Mouse (Mus musculus): ENCODE measurements around the gene Pum2. TPM values are rescaled to one million over a fixed set of nuclear protein-coding genes. Genes with fewer than 3 reads are reported as not detected.
A peak's percentile ranks its signal among the peaks of the same experiment; 100 is the strongest.
"Not testable (repeated sequence)": the region's sequence is repeated elsewhere in the genome, so short reads cannot be mapped to it uniquely, and the experiment has no call there.

Gene Pum2
- polyA plus RNA-seq, 2 experiments: 57.5 to 64.3 TPM

GRCm38 (mm10) chr12:8635546-8635945, 38.4 kb upstream of the Pum2 start:
- 92% methylated on average over 4 of the region's 4 CpGs for WGBS
- no peak for DNase-seq (ENCODE audit: low spot score)

GRCm38 (mm10) chr12:8636945-8637344, 37.0 kb upstream of the Pum2 start:
- WGBS: 94% methylated on average over 14 of the region's 14 CpGs
- H3K9me3 ChIP-seq (ENCODE audit: control insufficient read depth, low read length): no peaks in the 10 kb centered on the region
- no peak overlapping the region for H3K4me3 ChIP-seq (replicated peaks; ENCODE audit: low read length)
- no peaks in the 10 kb centered on the region for H3K4me1 ChIP-seq (ENCODE audit: control insufficient read depth, insufficient read depth, low read length)
- no peak for TF ChIP-seq POLR2A (IDR thresholded peaks at IDR 0.05; ENCODE audit: borderline replicate concordance, extremely low read depth, insufficient read depth, insufficient read length)
- H3K9ac ChIP-seq (ENCODE audit: low read depth, low read length, severe bottlenecking): no peak overlapping the region
- no peak for ATAC-seq (ENCODE audit: low FRiP score, low read depth)
- no peak overlapping the region for H3K27ac ChIP-seq (replicated peaks; ENCODE audit: low read depth, low read length)
- no peaks in the 10 kb centered on the region for H3K36me3 ChIP-seq (ENCODE audit: control insufficient read depth, insufficient read depth, low read length)
- no peak for DNase-seq (ENCODE audit: low spot score)
- no peaks in the 10 kb centered on the region for H3K27me3 ChIP-seq (ENCODE audit: control insufficient read depth, insufficient read depth, low read length)
- H3K4me2 ChIP-seq (replicated peaks; ENCODE audit: low read depth, low read length, severe bottlenecking): no peak overlapping the region

More at GRCm38 (mm10) chr12:8635546-8635945, 38.4 kb upstream of the Pum2 start:
- H3K9ac ChIP-seq (ENCODE audit: low read depth, low read length, severe bottlenecking): no peak overlapping the region
- H3K27ac ChIP-seq (replicated peaks; ENCODE audit: low read depth, low read length): no peak overlapping the region
- no peaks in the 10 kb centered on the region for H3K9me3 ChIP-seq (ENCODE audit: control insufficient read depth, low read length)
- TF ChIP-seq POLR2A (IDR thresholded peaks at IDR 0.05; ENCODE audit: borderline replicate concordance, extremely low read depth, insufficient read depth, insufficient read length): no peak
- no peaks in the 10 kb centered on the region for H3K4me1 ChIP-seq (ENCODE audit: control insufficient read depth, insufficient read depth, low read length)
- no peaks in the 10 kb centered on the region for H3K36me3 ChIP-seq (ENCODE audit: control insufficient read depth, insufficient read depth, low read length)
- no peak overlapping the region for H3K4me2 ChIP-seq (replicated peaks; ENCODE audit: low read depth, low read length, severe bottlenecking)
- no peaks in the 10 kb centered on the region for H3K27me3 ChIP-seq (ENCODE audit: control insufficient read depth, insufficient read depth, low read length)
- ATAC-seq (ENCODE audit: low FRiP score, low read depth): no peak
- H3K4me3 ChIP-seq (replicated peaks; ENCODE audit: low read length): no peak overlapping the region

GRCm38 (mm10) chr12:8638411-8639087, 35.4 kb upstream of the Pum2 start:
- not testable (repeated sequence) for H3K4me3 ChIP-seq (replicated peaks; ENCODE audit: low read length); H3K27ac ChIP-seq (replicated peaks; ENCODE audit: low read depth, low read length); H3K27me3 ChIP-seq (ENCODE audit: control insufficient read depth, insufficient read depth, low read length); ATAC-seq (ENCODE audit: low FRiP score, low read depth); H3K4me2 ChIP-seq (replicated peaks; ENCODE audit: low read depth, low read length, severe bottlenecking); H3K9me3 ChIP-seq (ENCODE audit: control insufficient read depth, low read length); H3K36me3 ChIP-seq (ENCODE audit: control insufficient read depth, insufficient read depth, low read length); DNase-seq (ENCODE audit: low spot score); H3K4me1 ChIP-seq (ENCODE audit: control insufficient read depth, insufficient read depth, low read length); H3K9ac ChIP-seq (ENCODE audit: low read depth, low read length, severe bottlenecking)
- WGBS: 76% methylated on average over 10 of the region's 10 CpGs

GRCm38 (mm10) chr12:8640186-8640585, 33.7 kb upstream of the Pum2 start:
- H3K27ac ChIP-seq (replicated peaks; ENCODE audit: low read depth, low read length); H3K27me3 ChIP-seq (ENCODE audit: control insufficient read depth, insufficient read depth, low read length); H3K36me3 ChIP-seq (ENCODE audit: control insufficient read depth, insufficient read depth, low read length); H3K9me3 ChIP-seq (ENCODE audit: control insufficient read depth, low read length); H3K4me1 ChIP-seq (ENCODE audit: control insufficient read depth, insufficient read depth, low read length); DNase-seq (ENCODE audit: low spot score); H3K9ac ChIP-seq (ENCODE audit: low read depth, low read length, severe bottlenecking): not testable (repeated sequence)
- peak; percentile 11; the same call in 1 of the 2 replicates for ATAC-seq (ENCODE audit: low FRiP score, low read depth)
- Histone ChIP-seq H3K4me3 (replicated peaks; ENCODE audit: low read length) (peak overlapping the region; percentile 57), H3K4me2 (replicated peaks; ENCODE audit: low read depth, low read length, severe bottlenecking) (peak overlapping the region; percentile 51)
- WGBS: 4% methylated on average over 2 of the region's 2 CpGs

GRCm38 (mm10) chr12:8640711-8641424, 33.1 kb upstream of the Pum2 start:
- Histone ChIP-seq H3K36me3 (ENCODE audit: control insufficient read depth, insufficient read depth, low read length) (no peaks in the 10 kb centered on the region), H3K4me1 (ENCODE audit: control insufficient read depth, insufficient read depth, low read length) (no peaks in the 10 kb centered on the region), H3K4me3 (replicated peaks; ENCODE audit: low read length) (peak overlapping the region; percentile 57), H3K27me3 (ENCODE audit: control insufficient read depth, insufficient read depth, low read length) (no peaks in the 10 kb centered on the region), H3K9ac (ENCODE audit: low read depth, low read length, severe bottlenecking) (peak overlapping the region; percentile 85), H3K9me3 (ENCODE audit: control insufficient read depth, low read length) (no peaks in the 10 kb centered on the region), H3K4me2 (replicated peaks; ENCODE audit: low read depth, low read length, severe bottlenecking) (peak overlapping the region; percentile 58), H3K27ac (replicated peaks; ENCODE audit: low read depth, low read length) (peak overlapping the region; percentile 90)
- WGBS: under 1% methylated on average over 44 of the region's 47 CpGs
- TF ChIP-seq POLR2A (IDR thresholded peaks at IDR 0.05; ENCODE audit: borderline replicate concordance, extremely low read depth, insufficient read depth, insufficient read length): peak; percentile 64; the same call in 1 of the 2 replicates
- DNase-seq (ENCODE audit: low spot score) (peak; percentile 97), ATAC-seq (ENCODE audit: low FRiP score, low read depth) (peak; percentile 99)

All from limb, embryonic 14.5 days (tissue).